Mouse (Mus musculus): ENCODE results near the gene Rdh16f1. TPM values are rescaled to one million over a fixed set of nuclear protein-coding genes. Genes with fewer than 3 reads are reported as not detected.

Rdh16f1 gene
- polyA plus RNA-seq (2015; fragmentation: Nextera tagmentation; extraction: Ambion mirVana), result 1.1 TPM in 1 of 2 replicates, not detected in the other

DNA sequence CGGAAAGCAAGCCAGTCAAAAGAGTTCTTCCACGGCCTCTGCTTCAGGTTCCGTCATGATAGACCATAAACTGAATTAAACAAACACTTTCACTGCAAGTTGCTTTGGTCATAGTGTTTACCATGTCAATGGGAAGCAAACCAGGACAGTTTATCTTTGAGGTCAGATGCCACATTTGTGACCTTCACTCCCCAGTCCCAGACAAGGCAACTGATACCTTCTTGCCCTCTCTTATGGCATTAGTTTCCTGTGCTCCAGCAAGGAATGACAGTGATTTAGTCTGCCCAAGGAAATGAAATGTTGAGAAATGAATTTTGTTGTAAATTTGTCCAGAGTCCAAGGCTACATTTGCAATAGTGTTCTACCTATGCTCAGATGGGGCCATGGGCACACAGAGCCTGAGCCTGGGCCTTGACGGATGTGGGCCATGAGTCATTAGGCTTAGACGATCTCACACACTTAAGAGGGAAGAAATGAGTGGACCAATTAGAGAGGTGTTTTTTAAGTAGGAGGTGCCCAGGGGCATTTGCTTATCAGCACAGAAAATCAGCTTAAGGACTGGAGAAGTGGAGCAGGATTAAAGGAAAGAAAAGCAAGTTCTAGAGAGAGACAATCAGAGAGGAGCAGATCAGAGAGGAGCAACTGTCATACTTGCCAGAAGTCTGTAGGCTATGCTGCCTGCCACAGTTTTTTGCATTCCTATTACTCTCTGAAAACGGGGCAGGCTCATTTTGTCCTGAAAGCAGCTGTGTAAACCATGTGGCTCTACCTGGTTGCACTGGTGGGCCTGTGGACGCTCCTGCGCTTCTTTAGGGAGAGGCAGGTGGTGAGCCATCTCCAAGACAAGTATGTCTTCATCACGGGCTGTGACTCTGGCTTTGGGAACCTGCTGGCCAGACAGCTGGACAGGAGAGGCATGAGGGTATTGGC, at the start of gene Rdh16f1, which contains the start of gene Rdh1:
Rdh16f1 (plus strand) TSS at position 607 of the 930 bp plus-strand sequence.
Rdh1 (plus strand) TSS at position 541 of the 930 bp plus-strand sequence.

DNA sequence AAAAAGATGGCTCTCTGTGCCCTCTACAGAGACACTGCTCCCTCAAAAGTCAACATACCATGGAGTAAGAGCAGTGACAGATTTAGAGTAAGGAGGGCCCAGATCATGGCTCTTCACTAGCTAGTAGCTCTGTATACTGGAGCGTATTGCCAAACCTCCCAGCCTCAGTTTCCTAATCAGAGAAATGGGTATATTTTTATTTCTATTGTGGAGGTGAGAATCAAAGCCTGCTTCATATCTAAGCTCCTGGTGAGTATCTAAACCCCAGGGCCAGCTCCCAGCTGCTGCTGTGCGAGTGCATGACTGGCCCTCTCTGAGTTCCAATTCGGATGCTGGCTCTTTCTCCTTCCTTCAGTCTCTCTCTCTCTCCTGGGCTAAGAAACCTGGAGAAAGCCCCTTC, 35.4 kb upstream of the Rdh16f1 start, which contains the start of gene Tac2:
Tac2 (plus strand) TSS at position 301 of the 400 bp plus-strand sequence.

DNA sequence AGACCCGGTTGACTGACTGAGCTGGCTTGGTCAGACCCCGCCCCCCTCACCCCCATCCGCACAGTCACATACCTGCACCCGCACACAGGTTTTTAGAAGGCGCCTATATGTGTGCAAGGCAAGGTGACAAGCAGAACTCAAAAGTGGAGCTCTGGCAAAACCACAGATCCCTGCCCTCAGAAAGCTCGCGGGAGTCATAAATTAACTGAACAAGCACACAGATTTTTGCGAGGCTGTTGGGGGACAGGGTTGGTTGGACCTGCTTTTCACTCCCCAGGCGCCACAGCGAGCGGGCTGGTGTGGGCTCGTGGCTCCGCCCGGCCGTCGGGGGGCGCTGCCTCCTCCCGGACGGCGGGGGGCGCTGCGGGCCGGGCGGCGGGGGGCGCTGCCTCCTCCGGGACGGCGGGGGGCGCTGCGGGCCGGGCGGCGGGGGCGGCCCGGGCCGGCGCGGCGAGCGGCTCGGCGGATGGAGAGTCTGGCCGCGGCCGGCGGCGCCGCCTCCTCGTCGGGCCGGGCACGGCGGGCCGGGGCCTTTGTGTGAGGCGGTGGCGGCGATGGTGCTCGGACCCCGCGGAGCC, 20.4 kb upstream of the Rdh16f1 start, which contains the start of gene Zbtb39:
Zbtb39 (plus strand) TSS at position 456 of the 578 bp plus-strand sequence.

DNA sequence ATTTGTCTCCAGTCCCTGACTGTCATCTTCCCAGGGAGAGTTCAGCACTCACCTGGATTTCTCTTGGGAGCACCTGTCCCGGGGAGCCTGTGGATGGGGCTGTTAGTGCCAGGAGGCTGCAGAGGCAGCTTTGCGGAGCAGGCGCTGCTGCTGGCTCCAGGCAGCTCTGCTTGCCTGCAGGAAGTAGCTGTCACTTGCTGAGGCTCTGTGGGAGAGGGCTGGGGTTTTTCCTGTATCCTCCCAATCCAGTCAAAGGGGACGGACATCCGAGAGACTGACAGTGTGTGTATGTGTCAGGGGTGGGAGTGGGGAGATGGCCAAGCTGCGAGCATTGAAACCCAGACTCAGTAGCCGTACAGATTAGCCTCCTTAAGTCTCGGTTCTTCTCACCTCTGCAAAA, 8.0 kb upstream of the Rdh16f1 start, which contains the start of gene Gpr182:
Gpr182 (minus strand) TSS at position 185 of the 400 bp plus-strand sequence.

DNA sequence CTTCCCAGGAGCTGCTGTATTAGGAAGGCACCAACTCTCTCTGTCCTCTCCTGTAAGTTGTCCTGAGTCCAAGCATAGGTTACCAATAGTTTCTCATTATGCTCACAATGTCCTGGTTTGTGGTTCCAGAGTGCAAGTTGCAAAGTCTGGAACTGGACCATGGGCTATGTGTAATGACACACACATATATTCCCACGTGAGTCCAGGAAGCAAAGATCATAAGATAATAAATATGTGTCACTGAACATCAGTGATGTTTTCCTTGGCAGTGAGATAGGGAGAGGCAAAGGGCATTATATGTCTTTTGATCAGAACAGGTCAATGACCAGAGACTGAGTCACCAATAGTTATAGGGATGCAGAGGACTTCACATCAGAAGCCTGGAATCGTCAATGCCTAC, 16.4 kb downstream of the Rdh16f1 start, which contains the start of gene Rdh9:
Rdh9 (plus strand) TSS at position 376 of the 400 bp plus-strand sequence.

DNA sequence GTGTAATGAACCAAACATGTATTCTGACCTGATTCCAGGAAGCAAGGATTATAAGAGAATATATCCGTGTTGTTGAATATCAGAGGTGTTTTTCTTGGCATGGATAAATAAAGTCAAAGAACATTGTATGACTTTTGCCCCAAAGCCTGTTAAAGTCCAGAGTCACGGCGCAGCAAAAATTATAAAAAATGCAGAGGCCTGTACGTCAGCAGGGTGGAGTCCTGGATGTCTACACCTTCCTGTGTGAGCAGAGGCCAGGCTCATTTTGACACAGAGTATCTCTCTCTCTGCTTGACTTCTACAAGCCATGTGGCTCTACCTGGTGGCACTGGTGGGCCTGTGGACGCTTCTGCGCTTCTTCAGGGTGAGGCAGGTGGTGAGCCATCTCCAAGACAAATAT, 41.3 kb downstream of the Rdh16f1 start, which contains the start of gene Rdh16:
Rdh16 (plus strand) TSS at position 262 of the 400 bp plus-strand sequence.

Other genes starting within 250 kb of the Rdh16f1 start
- 28.6 and 40.9 TPM in 2 replicates for gene Ndufa4l2, start 244.8 kb upstream of the Rdh16f1 start, polyA plus RNA-seq (2015; fragmentation: Nextera tagmentation; extraction: Ambion mirVana)
- gene Shmt2, start 237.3 kb upstream of the Rdh16f1 start, polyA plus RNA-seq (2015; fragmentation: Nextera tagmentation; extraction: Ambion mirVana), result 28.6 and 34.5 TPM in 2 replicates
- gene Nxph4, start 225.2 kb upstream of the Rdh16f1 start, polyA plus RNA-seq (2015; fragmentation: Nextera tagmentation; extraction: Ambion mirVana), result 2.0 and 2.1 TPM in 2 replicates
- gene Lrp1, start 138.6 kb upstream of the Rdh16f1 start, polyA plus RNA-seq (2015; fragmentation: Nextera tagmentation; extraction: Ambion mirVana), result 38.9 and 46.3 TPM in 2 replicates
- gene Stat6, start 116.8 kb upstream of the Rdh16f1 start, polyA plus RNA-seq (2015; fragmentation: Nextera tagmentation; extraction: Ambion mirVana), result 13.2 and 15.5 TPM in 2 replicates
- gene Nemp1, start 92.9 kb upstream of the Rdh16f1 start, polyA plus RNA-seq (2015; fragmentation: Nextera tagmentation; extraction: Ambion mirVana), result 4.0 and 4.1 TPM in 2 replicates
- gene Nab2, start 91.2 kb upstream of the Rdh16f1 start, polyA plus RNA-seq (2015; fragmentation: Nextera tagmentation; extraction: Ambion mirVana), result 6.1 and 7.3 TPM in 2 replicates
- 0.12 and 0.28 TPM in 2 replicates for gene Myo1a, start 54.6 kb upstream of the Rdh16f1 start, polyA plus RNA-seq (2015; fragmentation: Nextera tagmentation; extraction: Ambion mirVana)
- gene Tac2, start 35.3 kb upstream of the Rdh16f1 start, polyA plus RNA-seq (2015; fragmentation: Nextera tagmentation; extraction: Ambion mirVana), result 0.91 and 1.0 TPM in 2 replicates
- 0.83 and 0.88 TPM in 2 replicates for gene Zbtb39, start 20.2 kb upstream of the Rdh16f1 start, polyA plus RNA-seq (2015; fragmentation: Nextera tagmentation; extraction: Ambion mirVana)
- gene Gpr182, start 8.1 kb upstream of the Rdh16f1 start, polyA plus RNA-seq (2015; fragmentation: Nextera tagmentation; extraction: Ambion mirVana), result 1.1 and 1.7 TPM in 2 replicates
- gene Rdh1, start 66 bp upstream of the Rdh16f1 start, polyA plus RNA-seq (2015; fragmentation: Nextera tagmentation; extraction: Ambion mirVana), result 0.17 TPM in 1 of 2 replicates, not detected in the other
- 0.28 TPM in 1 of 2 replicates, not detected in the other for gene Rdh9, start 16.6 kb downstream of the Rdh16f1 start, polyA plus RNA-seq (2015; fragmentation: Nextera tagmentation; extraction: Ambion mirVana)
- gene Rdh16, start 41.4 kb downstream of the Rdh16f1 start, polyA plus RNA-seq (2015; fragmentation: Nextera tagmentation; extraction: Ambion mirVana), result not detected in 2 replicates
- not detected in 2 replicates for gene Rdh19, start 90.1 kb downstream of the Rdh16f1 start, polyA plus RNA-seq (2015; fragmentation: Nextera tagmentation; extraction: Ambion mirVana)
- gene Rdh16f2, start 106.7 kb downstream of the Rdh16f1 start, polyA plus RNA-seq (2015; fragmentation: Nextera tagmentation; extraction: Ambion mirVana), result not detected in 2 replicates
- gene Rdh7, start 129.0 kb downstream of the Rdh16f1 start, polyA plus RNA-seq (2015; fragmentation: Nextera tagmentation; extraction: Ambion mirVana), result 0.19 TPM in 1 of 2 replicates, not detected in the other
- gene Sdr9c7, start 138.7 kb downstream of the Rdh16f1 start, polyA plus RNA-seq (2015; fragmentation: Nextera tagmentation; extraction: Ambion mirVana), result 1.9 TPM in 1 of 2 replicates, not detected in the other
- not detected in 2 replicates for gene Hsd17b6, start 247.8 kb downstream of the Rdh16f1 start, polyA plus RNA-seq (2015; fragmentation: Nextera tagmentation; extraction: Ambion mirVana)